Comparison of ENCODE assay signal across 11 mouse cellular contexts in the genomic region with DNA sequence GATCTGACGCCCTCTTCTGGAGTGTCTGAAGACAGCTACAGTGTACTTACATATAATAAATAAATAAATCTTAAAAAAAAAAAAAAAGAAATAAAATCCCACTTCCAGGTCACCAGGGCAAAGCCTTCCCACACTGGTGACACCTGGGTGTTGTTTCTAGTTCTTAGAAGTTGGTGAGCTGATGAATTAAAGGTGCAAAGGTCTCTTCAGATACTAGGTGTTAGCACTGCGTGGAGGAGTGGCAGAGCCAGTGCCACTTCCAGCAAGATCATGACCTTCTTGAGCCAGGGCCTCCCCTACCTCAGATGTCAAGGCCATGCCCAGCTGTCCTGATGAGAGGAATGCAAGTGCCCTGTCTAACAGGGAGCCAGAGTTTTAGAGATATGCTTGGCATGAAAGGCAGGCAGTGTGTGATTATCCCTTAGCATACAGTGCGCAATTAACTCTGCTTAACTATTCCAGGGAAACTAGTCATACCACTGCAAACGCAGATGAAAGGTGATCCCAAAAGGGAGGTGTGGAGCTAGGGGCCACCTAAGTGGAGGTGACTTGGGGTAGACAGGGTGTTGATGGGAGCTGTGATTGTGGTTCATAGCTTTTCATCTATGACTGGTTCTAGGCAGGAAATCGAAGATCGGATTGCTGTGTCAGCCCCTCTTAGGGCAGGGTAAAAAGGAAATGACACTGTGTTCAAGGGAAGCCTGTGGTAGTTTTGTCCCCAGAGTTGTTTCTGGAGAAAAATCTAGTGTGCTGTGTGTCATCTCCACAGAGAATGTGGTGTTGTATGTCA.
DNase-seq lines count a peak whose midpoint lies in the region; ATAC-seq lines count a peak whose summit lies in the region.
"Had no signal": no experiment of that assay in that cellular context is flagged by ENCODE, and none has a peak within 500 bp of the region (broad histone marks: within the 10 kb centered on the region; RNA-seq: fewer than 3 reads in every experiment).

No protein-coding gene starts in this region.

- no peaks in the 10 kb centered on the region for H3K36me3 ChIP-seq in forebrain, embryonic 11.5 days (ENCODE audit: control insufficient read depth, insufficient read depth, low read length)
- H3K36me3 ChIP-seq in forebrain, embryonic 14.5 days (ENCODE audit: control insufficient read depth, insufficient read depth, low read length): no peaks in the 10 kb centered on the region
- no peaks in the 10 kb centered on the region for H3K36me3 ChIP-seq in heart, embryonic 10.5 days
- H3K36me3 ChIP-seq in intestine, embryonic 16.5 days (ENCODE audit: control insufficient read depth, insufficient read depth, low read length): no peaks in the 10 kb centered on the region

- H3K27me3 ChIP-seq in forebrain, embryonic 11.5 days (ENCODE audit: control insufficient read depth, insufficient read depth, low read length): no peaks in the 10 kb centered on the region; the same call in 1 of the 2 replicates
- H3K27me3 ChIP-seq in forebrain, embryonic 14.5 days (replicated peaks; ENCODE audit: control insufficient read depth, insufficient read depth, low read length): no peaks in the 10 kb centered on the region
- no peaks in the 10 kb centered on the region for H3K27me3 ChIP-seq in heart, embryonic 10.5 days (ENCODE audit: insufficient read depth, poor library complexity, severe bottlenecking)
- no peaks in the 10 kb centered on the region for H3K27me3 ChIP-seq in intestine, embryonic 16.5 days (replicated peaks; ENCODE audit: control insufficient read depth, insufficient read depth, low read length)

- H3K4me1 ChIP-seq in forebrain, embryonic 11.5 days (replicated peaks; ENCODE audit: control insufficient read depth, insufficient read depth, low read length): no peaks in the 10 kb centered on the region
- peaks cover 9% of the 10 kb centered on the region; the same call in 1 of the 2 replicates for H3K4me1 ChIP-seq in forebrain, embryonic 14.5 days (ENCODE audit: control insufficient read depth, insufficient read depth, low read length)
- peaks cover 75% of the 10 kb centered on the region for H3K4me1 ChIP-seq in heart, embryonic 10.5 days
- peaks cover 15% of the 10 kb centered on the region; the same call in 1 of the 2 replicates for H3K4me1 ChIP-seq in intestine, embryonic 16.5 days (ENCODE audit: control insufficient read depth, insufficient read depth, low read length)

- ATAC-seq in forebrain, embryonic 11.5 days (replicated peaks; ENCODE audit: low FRiP score): 0 out of 2 replicates have a peak, but pooled peaks have one; percentile 18
- ATAC-seq in forebrain, embryonic 14.5 days: no peak
- ATAC-seq in intestine, embryonic 16.5 days: peak; percentile 76

- DNase-seq in forebrain, embryonic 11.5 days (ENCODE audit: low spot score): no peak
- DNase-seq in forebrain, embryonic 14.5 days (ENCODE audit: low spot score): no peak
- peak; percentile 26 for DNase-seq in 416B (ENCODE audit: low read depth)
- DNase-seq in heart, embryonic 10.5 days (ENCODE audit: low spot score): no peak
- no peak for DNase-seq in urinary bladder, adult 2 months (ENCODE audit: low spot score)
- no peak for DNase-seq in right cerebral cortex, postnatal 14 days
- DNase-seq in frontal cortex, postnatal 10 days (ENCODE audit: low spot score in 2 of 2): no peak
- DNase-seq: cerebellum, adult 9-11 months; gastrocnemius, postnatal 36 days had no signal

- H3K9me3 ChIP-seq in forebrain, embryonic 11.5 days (ENCODE audit: control insufficient read depth, low read length): no peaks in the 10 kb centered on the region
- H3K9me3 ChIP-seq in forebrain, embryonic 14.5 days (replicated peaks; ENCODE audit: control insufficient read depth, low read length): no peaks in the 10 kb centered on the region
- H3K9me3 ChIP-seq in heart, embryonic 10.5 days: no peaks in the 10 kb centered on the region
- no peaks in the 10 kb centered on the region for H3K9me3 ChIP-seq in intestine, embryonic 16.5 days (ENCODE audit: control insufficient read depth, low read length)

- no peak overlapping the region for H3K4me2 ChIP-seq in forebrain, embryonic 11.5 days (ENCODE audit: low read depth, low read length, severe bottlenecking)
- no peak overlapping the region for H3K4me2 ChIP-seq in forebrain, embryonic 14.5 days (ENCODE audit: low read length)
- no peak overlapping the region for H3K4me2 ChIP-seq in intestine, embryonic 16.5 days (ENCODE audit: low read depth, low read length)

- WGBS in forebrain, embryonic 11.5 days: 79% methylated on average over 6 of the region's 6 CpGs
- 77% methylated on average over 6 of the region's 6 CpGs for WGBS in forebrain, embryonic 14.5 days
- WGBS in heart, embryonic 10.5 days: 55% methylated on average over 5 of the region's 6 CpGs
- 69% methylated on average over 5 of the region's 6 CpGs for WGBS in intestine, embryonic 16.5 days

- H3K9ac ChIP-seq in forebrain, embryonic 11.5 days (ENCODE audit: low read length): no peak overlapping the region
- H3K9ac ChIP-seq in forebrain, embryonic 14.5 days (ENCODE audit: low read length): no peak overlapping the region
- no peak overlapping the region for H3K9ac ChIP-seq in intestine, embryonic 16.5 days (ENCODE audit: low read depth, low read length)
- H3K9ac ChIP-seq: liver, embryonic 14.5 days had no signal

- no peak overlapping the region for H3K27ac ChIP-seq in forebrain, embryonic 11.5 days (ENCODE audit: low read depth, low read length)
- no peak overlapping the region for H3K27ac ChIP-seq in forebrain, embryonic 14.5 days (ENCODE audit: low read depth, low read length)
- peak overlapping the region; percentile 53; the same call in 1 of the 2 replicates for H3K27ac ChIP-seq in heart, embryonic 10.5 days
- H3K27ac ChIP-seq in intestine, embryonic 16.5 days (ENCODE audit: low read length): no peak overlapping the region; the same call in 1 of the 2 replicates
- H3K27ac ChIP-seq: liver, embryonic 14.5 days had no signal

- no peak overlapping the region for H3K4me3 ChIP-seq in forebrain, embryonic 11.5 days (ENCODE audit: low read depth, low read length)
- no peak overlapping the region for H3K4me3 ChIP-seq in forebrain, embryonic 14.5 days (ENCODE audit: low read depth, low read length)
- no peak overlapping the region for H3K4me3 ChIP-seq in heart, embryonic 10.5 days
- H3K4me3 ChIP-seq in intestine, embryonic 16.5 days (ENCODE audit: low read length): no peak overlapping the region
